Mouse (Mus musculus) bone marrow macrophage, adult 2 months (primary cell): ENCODE data around the gene Eya2.

ENCODE experiments used
- CTCF ChIP-seq: IDR thresholded peaks from 2 replicates; pipeline ENCODE4 v1.5.1; 2012; ENCODE audit warnings: low read depth, mild to moderate bottlenecking, low read length, moderate library complexity
- POLR2A ChIP-seq: IDR thresholded peaks from 2 replicates; pipeline ENCODE4 v1.6.1; 2012; ENCODE audit warnings: mild to moderate bottlenecking, low read depth, low read length, borderline replicate concordance

GRCm38 (mm10) chr2:165633011-165633785 lies 38.4 kb downstream of the Eya2 start:
- no peak for TF ChIP-seq CTCF
- TF ChIP-seq POLR2A, result no peak
